Mouse (Mus musculus) heart, postnatal 0 days (tissue): ENCODE measurements at regions not wholly inside any gene's neighbourhood (a gene's known extent, or its start where the extent isn't known, plus 50 kb on each side); places are given as distances from the start of the nearest gene placed in this dataset.

ENCODE experiments used
- CTCF ChIP-seq: IDR thresholded peaks from 2 replicates; pipeline ENCODE4 v1.5.1; 2016; ENCODE audit warnings: antibody characterized with exemption, control low read depth, low read depth
- EP300 ChIP-seq: IDR thresholded peaks from 2 replicates; pipeline ENCODE4 v1.6.1; 2016; ENCODE audit warnings: antibody characterized with exemption, low read depth

DNA sequence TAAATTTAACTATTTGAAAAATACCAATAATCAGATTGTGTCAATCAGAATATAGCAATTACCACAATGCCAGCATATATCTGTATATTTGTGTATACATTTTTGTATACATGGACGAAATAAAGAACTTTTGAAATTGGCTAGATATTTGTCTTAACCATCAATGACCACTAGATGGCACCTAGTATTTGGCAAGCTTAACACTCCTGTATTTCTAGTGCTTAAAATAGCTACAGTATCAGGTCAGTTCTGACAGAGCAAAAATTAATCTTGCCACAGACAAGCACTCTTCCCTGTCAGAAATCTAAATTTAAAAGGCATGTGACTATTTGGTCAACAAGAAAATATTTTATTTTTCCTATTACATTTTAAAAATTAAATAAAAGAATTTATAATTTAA, 169.2 kb downstream of the Ppp1r3a start:
- no peak for TF ChIP-seq EP300
- TF ChIP-seq CTCF: peak; percentile 71
